Mouse (Mus musculus): ENCODE measurements around the gene Cux2. TPM values are rescaled to one million over a fixed set of nuclear protein-coding genes. Genes with fewer than 3 reads are reported as not detected.

The Cux2 gene
- polyA plus RNA-seq, 2 experiments, result 3.0 to 6.1 TPM

DNA sequence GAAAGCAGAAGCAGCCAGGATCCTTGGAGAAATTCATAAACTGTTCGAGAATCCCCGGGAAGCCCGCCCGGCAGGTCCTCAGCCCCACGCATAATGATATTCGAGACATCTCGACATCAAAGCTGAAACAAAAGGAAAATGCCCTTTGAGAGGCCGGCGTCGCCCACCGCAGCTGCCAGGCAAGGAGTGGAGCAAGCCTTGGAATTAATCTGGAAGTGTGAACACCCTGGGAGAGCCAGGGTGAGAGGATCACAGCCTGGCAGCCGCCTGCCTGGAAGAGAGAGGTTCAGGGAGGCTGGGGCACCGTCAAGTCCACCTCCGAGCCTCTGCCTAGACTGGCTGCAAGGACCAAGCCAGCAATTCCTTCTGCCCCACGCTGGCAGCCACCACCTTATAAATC is 3.7 kb upstream of the Cux2 start:
- no peak for TF ChIP-seq POLR2A (IDR thresholded peaks at IDR 0.05; ENCODE audit: borderline replicate concordance, extremely low read depth, insufficient read depth, insufficient read length)
- ATAC-seq (ENCODE audit: low FRiP score, low read depth), result no peak
- no peak overlapping the region for H3K4me2 ChIP-seq (replicated peaks; ENCODE audit: low read depth, low read length, severe bottlenecking)
- H3K27ac ChIP-seq (replicated peaks; ENCODE audit: low read depth, low read length), result no peak overlapping the region
- DNase-seq (ENCODE audit: low spot score), result no peak
- H3K9ac ChIP-seq (ENCODE audit: low read depth, low read length, severe bottlenecking), result no peak overlapping the region
- H3K27me3 ChIP-seq (ENCODE audit: control insufficient read depth, insufficient read depth, low read length), result peaks cover 18% of the 10 kb centered on the region
- no peak overlapping the region for H3K4me3 ChIP-seq (replicated peaks; ENCODE audit: low read length)
- WGBS, result 9% methylated on average over 15 of the region's 15 CpGs
- H3K9me3 ChIP-seq (ENCODE audit: control insufficient read depth, low read length), result no peaks in the 10 kb centered on the region
- H3K4me1 ChIP-seq (ENCODE audit: control insufficient read depth, insufficient read depth, low read length), result peaks cover 18% of the 10 kb centered on the region
- H3K36me3 ChIP-seq (ENCODE audit: control insufficient read depth, insufficient read depth, low read length), result no peaks in the 10 kb centered on the region

DNA sequence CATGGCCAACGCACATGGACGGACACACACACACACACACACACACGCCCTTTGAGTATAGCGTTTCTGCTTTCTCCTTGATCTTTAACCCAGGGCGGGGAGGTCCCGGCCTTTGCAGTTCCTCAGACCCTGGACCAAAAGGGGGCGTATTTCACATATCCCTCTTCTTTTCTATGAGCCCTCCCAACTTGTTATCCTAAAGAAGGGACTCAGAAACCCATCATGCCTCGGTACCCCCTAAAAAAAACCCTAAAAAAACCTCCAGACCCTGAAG is 867 bp upstream of the Cux2 start:
- H3K36me3 ChIP-seq (ENCODE audit: control insufficient read depth, insufficient read depth, low read length), result no peaks in the 10 kb centered on the region
- peak overlapping the region; percentile 79 for H3K4me2 ChIP-seq (replicated peaks; ENCODE audit: low read depth, low read length, severe bottlenecking)
- peaks cover 43% of the 10 kb centered on the region for H3K27me3 ChIP-seq (ENCODE audit: control insufficient read depth, insufficient read depth, low read length)
- ATAC-seq (ENCODE audit: low FRiP score, low read depth), result no peak
- peak overlapping the region; percentile 76 for H3K4me3 ChIP-seq (replicated peaks; ENCODE audit: low read length)
- DNase-seq (ENCODE audit: low spot score), result no peak
- 0 out of 2 replicates have a peak overlapping the region, but pooled peaks have one; percentile 75 for H3K9ac ChIP-seq (ENCODE audit: low read depth, low read length, severe bottlenecking)
- H3K9me3 ChIP-seq (ENCODE audit: control insufficient read depth, low read length), result no peaks in the 10 kb centered on the region
- no peak overlapping the region for H3K27ac ChIP-seq (replicated peaks; ENCODE audit: low read depth, low read length)
- peaks cover 18% of the 10 kb centered on the region for H3K4me1 ChIP-seq (ENCODE audit: control insufficient read depth, insufficient read depth, low read length)
- no peak for TF ChIP-seq POLR2A (IDR thresholded peaks at IDR 0.05; ENCODE audit: borderline replicate concordance, extremely low read depth, insufficient read depth, insufficient read length)
- WGBS, result 3% methylated on average over 8 of the region's 8 CpGs

DNA sequence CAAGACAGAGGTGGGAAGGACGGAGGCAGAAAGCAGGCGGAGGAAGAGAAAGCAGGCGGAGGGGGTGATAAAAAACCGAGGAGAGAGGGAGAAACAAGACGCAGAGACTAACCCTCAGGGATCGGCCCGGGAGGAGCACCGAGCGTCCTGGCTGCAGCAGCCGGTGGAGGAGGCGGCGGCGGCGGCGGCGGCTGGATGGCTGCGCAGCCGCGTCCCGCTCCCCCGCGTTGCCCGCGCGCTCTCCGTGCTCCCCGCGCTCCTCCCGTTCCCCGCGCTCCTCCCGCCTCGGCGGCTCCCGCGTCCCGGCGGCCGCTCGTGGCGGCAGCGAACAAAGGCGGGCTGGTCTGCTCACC is 262 bp downstream of the Cux2 start:
- DNase-seq (ENCODE audit: low spot score) (peak; percentile 46), ATAC-seq (ENCODE audit: low FRiP score, low read depth) (peak; percentile 39)
- Histone ChIP-seq H3K27ac (replicated peaks; ENCODE audit: low read depth, low read length) (no peak overlapping the region), H3K4me1 (ENCODE audit: control insufficient read depth, insufficient read depth, low read length) (peaks cover 18% of the 10 kb centered on the region), H3K27me3 (ENCODE audit: control insufficient read depth, insufficient read depth, low read length) (peaks cover 44% of the 10 kb centered on the region), H3K4me2 (replicated peaks; ENCODE audit: low read depth, low read length, severe bottlenecking) (peak overlapping the region; percentile 79), H3K36me3 (ENCODE audit: control insufficient read depth, insufficient read depth, low read length) (no peaks in the 10 kb centered on the region), H3K9ac (ENCODE audit: low read depth, low read length, severe bottlenecking) (peak overlapping the region; percentile 75), H3K4me3 (replicated peaks; ENCODE audit: low read length) (peak overlapping the region; percentile 76), H3K9me3 (ENCODE audit: control insufficient read depth, low read length) (no peaks in the 10 kb centered on the region)
- WGBS, result 4% methylated on average over 5 of the region's 43 CpGs
- no peak for TF ChIP-seq POLR2A (IDR thresholded peaks at IDR 0.05; ENCODE audit: borderline replicate concordance, extremely low read depth, insufficient read depth, insufficient read length)

DNA sequence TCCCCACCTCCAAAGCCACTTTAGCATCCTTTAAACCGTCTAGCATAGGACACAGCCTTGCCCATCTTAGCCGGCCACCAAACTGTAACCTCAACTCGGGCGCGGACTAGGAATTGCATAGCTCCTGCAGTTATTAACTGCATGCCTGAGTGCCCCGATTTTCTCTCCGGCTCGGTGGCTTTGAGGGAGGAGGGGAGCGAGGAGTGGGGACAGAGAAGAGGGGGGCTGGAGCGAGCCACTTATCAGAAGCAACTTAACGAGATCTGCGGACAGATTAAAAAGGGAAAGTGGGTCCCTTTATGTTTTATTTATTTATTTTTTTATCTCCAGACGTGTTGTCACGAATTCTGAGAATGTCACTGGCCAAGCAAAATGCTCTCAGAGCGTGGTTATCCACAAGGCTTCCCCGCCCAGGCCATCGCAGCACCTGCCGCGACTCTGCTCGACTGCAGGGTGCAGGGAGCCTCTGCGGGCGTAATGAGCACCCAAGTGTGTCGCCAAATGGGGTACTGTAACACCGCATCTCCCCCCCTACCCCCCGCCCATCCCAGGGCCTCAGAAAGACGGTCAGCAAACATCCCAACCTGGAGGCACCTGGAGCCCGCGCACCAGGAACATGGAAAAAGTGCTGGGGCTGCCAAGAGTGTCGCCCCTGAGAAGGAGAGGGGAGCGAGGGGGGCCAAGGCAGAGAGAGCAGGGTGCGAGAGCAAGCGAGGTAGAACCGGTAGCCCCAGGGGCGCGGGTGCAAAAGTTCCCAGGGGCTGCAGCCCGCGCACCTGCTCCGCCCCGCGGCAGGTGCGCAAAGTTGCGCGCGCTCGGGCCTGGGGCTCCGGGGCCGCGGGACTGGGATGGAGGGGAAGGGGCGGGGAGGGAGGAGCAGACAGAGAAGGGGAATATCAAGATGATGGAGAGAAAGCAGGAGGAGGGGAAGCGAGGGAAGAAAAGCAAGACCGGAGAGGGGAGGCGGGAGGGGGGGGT is 927 bp downstream of the Cux2 start:
- Histone ChIP-seq H3K9ac (ENCODE audit: low read depth, low read length, severe bottlenecking) (peak overlapping the region; percentile 75; the same call in 1 of the 2 replicates), H3K36me3 (ENCODE audit: control insufficient read depth, insufficient read depth, low read length) (no peaks in the 10 kb centered on the region), H3K27ac (replicated peaks; ENCODE audit: low read depth, low read length) (no peak overlapping the region), H3K27me3 (ENCODE audit: control insufficient read depth, insufficient read depth, low read length) (peaks cover 40% of the 10 kb centered on the region), H3K9me3 (ENCODE audit: control insufficient read depth, low read length) (no peaks in the 10 kb centered on the region), H3K4me2 (replicated peaks; ENCODE audit: low read depth, low read length, severe bottlenecking) (peak overlapping the region; percentile 79), H3K4me3 (replicated peaks; ENCODE audit: low read length) (peak overlapping the region; percentile 76), H3K4me1 (ENCODE audit: control insufficient read depth, insufficient read depth, low read length) (peaks cover 18% of the 10 kb centered on the region)
- TF ChIP-seq POLR2A (IDR thresholded peaks at IDR 0.05; ENCODE audit: borderline replicate concordance, extremely low read depth, insufficient read depth, insufficient read length), result no peak
- DNase-seq (ENCODE audit: low spot score), result no peak
- under 1% methylated on average over 52 of the region's 52 CpGs for WGBS
- ATAC-seq (ENCODE audit: low FRiP score, low read depth), result no peak

DNA sequence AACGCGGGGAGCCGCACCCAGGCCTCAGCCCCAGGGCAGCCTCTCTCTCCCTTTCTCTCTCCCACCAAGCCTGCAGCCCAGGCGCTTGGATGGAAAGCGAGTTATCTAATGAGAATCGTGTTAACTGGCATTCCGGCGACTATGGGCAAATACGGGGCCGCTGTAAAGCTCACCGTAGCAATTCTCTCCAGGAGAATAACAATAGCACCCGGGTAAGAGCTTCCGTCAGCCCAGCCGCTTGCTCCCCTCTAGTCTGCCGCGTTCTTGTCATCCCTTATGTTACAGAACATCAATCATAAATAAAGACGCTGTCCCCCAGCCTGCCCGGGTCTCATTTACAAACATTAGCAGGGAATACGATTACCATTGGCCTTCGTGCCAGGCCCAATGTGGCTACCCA is 1.6 kb downstream of the Cux2 start:
- TF ChIP-seq POLR2A (IDR thresholded peaks at IDR 0.05; ENCODE audit: borderline replicate concordance, extremely low read depth, insufficient read depth, insufficient read length), result no peak
- 3% methylated on average over 20 of the region's 20 CpGs for WGBS
- Histone ChIP-seq H3K4me2 (replicated peaks; ENCODE audit: low read depth, low read length, severe bottlenecking) (peak overlapping the region; percentile 79; the same call in 1 of the 2 replicates), H3K36me3 (ENCODE audit: control insufficient read depth, insufficient read depth, low read length) (no peaks in the 10 kb centered on the region), H3K27me3 (ENCODE audit: control insufficient read depth, insufficient read depth, low read length) (peaks cover 39% of the 10 kb centered on the region), H3K4me1 (ENCODE audit: control insufficient read depth, insufficient read depth, low read length) (peaks cover 13% of the 10 kb centered on the region), H3K4me3 (replicated peaks; ENCODE audit: low read length) (peak overlapping the region; percentile 76), H3K27ac (replicated peaks; ENCODE audit: low read depth, low read length) (no peak overlapping the region), H3K9me3 (ENCODE audit: control insufficient read depth, low read length) (no peaks in the 10 kb centered on the region), H3K9ac (ENCODE audit: low read depth, low read length, severe bottlenecking) (no peak overlapping the region)
- ATAC-seq (ENCODE audit: low FRiP score, low read depth), result no peak
- no peak for DNase-seq (ENCODE audit: low spot score)
